Mouse (Mus musculus) kidney, adult 8-10 months (tissue): ENCODE results near the gene Cul5.

Experiments used
- DNase-seq, 2 experiments: peaks; one replicate each; pipeline ENCODE4 v3.0.0; 2022

Gene Cul5

GRCm38 (mm10) chr9:53669680-53670219, at the start of gene Cul5:
Gene Cul5, minus strand, starts transcription at chr9:53670014.
- peak; percentile 43 to 72 for DNase-seq

- DNase-seq = peak; percentile 35 to 68
These were observed 36.3 kb upstream of the Cul5 start, which contains the start of gene Rab39 for GRCm38 (mm10) chr9:53705992-53706696. Gene Rab39, minus strand, starts transcription at chr9:53706232.

GRCm38 (mm10) chr9:53705491-53705991, 35.7 kb upstream of the Cul5 start:
- DNase-seq = no peak

- no peak for DNase-seq
These were observed 33.2 kb upstream of the Cul5 start for GRCm38 (mm10) chr9:53702991-53703390.

DNA sequence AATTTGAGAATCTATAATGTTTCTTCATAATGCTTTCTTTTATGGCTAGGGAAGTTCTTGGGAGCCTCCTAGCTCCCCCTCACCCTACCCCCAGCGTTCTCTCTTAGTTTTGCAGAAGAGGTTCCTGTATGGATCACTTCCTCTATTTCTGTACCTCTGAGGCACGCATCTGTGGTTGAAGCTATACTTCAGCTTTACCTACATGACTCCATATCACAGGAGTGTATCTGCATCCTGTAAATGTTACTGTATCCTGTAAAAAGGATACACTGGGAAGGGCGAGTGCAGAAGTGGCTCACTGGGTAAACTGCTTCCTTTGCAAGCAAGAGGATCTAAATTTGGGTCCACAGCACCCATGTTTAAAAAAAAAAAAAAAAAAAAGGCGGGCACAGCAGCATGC, 30.7 kb upstream of the Cul5 start:
- no peak for DNase-seq

DNA sequence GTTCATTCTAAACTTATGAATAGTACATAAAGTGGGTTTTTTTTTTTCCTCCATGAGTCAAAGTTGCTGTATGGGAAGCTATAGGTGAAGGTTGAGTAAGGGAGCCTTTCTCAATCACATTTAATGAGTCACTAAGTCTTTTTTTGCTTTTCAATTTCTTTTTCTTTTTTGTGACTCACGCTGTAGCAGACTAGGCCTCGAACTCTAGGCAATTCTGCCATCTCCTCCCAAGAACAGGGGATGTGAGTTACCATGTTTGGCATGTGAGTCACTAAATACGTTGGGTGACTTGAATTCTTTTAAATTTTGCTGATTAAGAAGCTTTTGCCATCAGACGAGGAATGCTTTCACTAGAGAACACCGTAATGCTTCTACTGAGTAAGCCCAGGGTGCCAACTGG, 26.0 kb upstream of the Cul5 start:
- DNase-seq = no peak

GRCm38 (mm10) chr9:53693718-53694117, 23.9 kb upstream of the Cul5 start:
- DNase-seq = no peak

GRCm38 (mm10) chr9:53691745-53692670, 22.2 kb upstream of the Cul5 start:
- DNase-seq = no peak

DNA sequence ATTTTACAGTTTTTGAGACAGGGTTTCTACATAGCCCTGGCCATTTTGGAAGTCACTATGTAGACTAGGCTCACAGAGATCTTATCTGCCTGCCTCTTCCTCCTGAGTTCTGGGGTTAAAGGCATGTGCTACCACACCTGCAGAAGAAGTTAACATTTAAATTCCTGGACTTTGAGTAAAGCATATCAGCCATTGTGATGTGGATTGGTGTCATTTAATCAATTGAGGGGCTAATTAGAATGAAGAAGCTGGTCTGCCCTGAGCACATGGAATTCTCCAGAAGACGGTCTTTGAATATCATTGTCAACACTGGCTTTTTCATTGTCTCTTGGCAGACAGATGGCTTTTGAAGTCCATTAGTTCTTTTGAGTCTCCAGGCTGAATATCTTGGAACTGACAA, 11.0 kb upstream of the Cul5 start:
- no peak for DNase-seq

DNA sequence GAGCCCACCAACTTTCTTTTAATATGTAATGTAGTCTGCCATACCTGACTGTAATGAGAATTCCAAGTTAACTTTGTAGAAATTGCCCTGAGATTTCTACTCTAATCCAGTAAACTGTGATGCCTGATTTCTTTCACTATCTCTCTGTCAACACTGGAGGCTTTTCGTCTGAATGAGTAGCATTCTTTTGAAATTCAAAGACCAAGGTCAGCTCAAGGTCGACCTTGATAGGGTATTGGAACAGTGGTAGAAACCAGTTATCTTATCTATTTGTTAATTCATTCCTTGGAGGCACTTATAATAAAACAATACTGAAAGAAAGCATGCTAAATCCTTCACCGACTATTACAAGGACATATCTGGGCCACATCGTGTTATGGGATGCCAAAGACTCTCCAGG, 7.1 kb upstream of the Cul5 start:
- DNase-seq = no peak

DNA sequence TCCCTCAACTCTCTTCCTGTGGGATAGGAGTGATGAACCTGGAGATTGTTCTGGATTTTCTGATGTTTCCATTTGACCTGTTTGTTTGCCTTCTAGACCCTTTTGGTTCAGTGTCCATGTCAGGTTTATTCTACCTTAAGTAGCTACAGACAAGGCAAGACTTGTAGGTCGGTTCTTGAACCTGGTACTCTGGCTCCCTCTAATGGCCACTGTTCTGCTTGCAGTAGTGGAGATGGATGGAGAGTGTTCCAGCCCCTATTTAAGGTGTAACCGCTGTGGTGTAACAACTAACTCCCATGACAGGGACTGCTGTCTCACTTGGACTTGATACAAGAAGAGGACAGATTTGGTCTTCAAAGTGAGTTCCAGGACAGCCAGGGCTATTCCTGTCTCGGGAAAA, 3.8 kb upstream of the Cul5 start:
- peak; percentile 70 to 90 for DNase-seq

DNA sequence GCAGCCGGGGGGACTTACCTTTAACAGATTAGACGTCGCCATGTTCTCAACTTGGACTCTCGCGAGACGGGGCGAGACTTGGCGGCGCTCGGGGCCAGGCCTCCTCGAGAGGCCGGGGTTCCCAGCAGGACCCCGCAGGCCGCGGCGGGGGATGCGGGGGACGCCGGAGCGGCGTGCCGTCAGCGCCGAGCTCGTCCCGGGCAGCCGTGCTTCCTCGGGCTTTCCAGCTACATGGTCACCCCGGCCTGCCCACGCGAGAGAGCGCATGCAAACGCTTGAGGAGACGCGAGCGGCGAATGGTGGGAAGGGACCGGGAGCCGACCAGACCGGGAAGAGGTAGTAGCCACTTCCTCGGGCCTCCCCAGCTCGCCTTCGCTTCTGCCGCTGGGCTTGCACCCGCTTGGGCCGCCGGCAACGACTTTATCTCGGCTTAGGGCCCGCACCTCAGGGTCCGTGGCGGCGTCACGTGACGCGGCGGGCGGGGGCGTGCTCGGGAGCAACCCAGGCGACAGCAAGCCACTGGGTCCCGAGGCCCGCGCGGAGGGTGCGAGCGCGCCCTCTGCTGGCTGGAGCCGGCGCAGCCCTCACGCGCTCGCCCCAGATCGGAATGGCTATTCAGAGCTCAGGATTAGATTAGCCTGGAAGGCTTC, 2.7 kb downstream of the Cul5 start:
- peak; percentile 91 to 94 for DNase-seq

GRCm38 (mm10) chr9:53666665-53667019, 3.2 kb downstream of the Cul5 start:
- peak; percentile 10 to 12 for DNase-seq

DNA sequence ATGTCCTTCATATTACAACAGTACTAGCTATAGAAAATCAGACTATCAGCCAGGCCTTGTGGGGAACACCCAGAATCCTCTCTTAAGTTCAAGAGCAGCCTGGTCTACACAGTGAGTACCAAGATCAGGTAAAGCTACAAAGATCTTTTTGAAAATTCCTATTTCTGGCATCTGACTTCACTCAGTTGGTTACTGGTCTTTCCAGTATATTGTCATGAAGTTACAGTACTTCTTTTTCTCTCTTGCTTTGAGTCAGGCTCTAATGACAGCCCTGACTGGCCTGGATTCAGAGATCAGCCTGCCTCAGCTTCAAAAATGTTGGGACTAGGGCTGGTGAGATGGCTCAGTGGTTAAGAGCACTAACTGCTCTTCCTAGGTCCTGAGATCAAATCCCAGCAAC, 4.4 kb downstream of the Cul5 start:
- no peak for DNase-seq

DNA sequence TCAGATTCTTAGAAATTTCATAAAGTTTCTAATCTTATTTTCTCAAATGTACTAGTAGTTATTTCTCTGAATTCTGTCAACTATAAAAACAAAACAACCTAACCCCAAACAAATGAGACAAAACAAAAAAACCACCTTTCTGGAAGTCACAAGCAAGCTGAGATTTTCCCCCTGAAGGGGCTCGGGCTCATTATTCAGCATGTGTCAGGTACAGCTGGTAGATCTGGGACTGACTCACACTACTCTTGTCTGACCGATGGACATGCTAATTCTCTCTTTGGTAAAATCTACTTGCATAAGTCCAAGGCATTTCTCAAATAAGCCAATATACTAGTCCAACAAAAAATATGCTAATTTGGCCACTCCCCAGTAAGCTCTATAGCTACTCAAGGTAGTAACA, 5.0 kb downstream of the Cul5 start:
- DNase-seq = no peak

GRCm38 (mm10) chr9:53634796-53635195, 35.0 kb downstream of the Cul5 start:
- DNase-seq = no peak

- no peak for DNase-seq
These were observed 54.6 kb downstream of the Cul5 start for GRCm38 (mm10) chr9:53615246-53615645.

DNA sequence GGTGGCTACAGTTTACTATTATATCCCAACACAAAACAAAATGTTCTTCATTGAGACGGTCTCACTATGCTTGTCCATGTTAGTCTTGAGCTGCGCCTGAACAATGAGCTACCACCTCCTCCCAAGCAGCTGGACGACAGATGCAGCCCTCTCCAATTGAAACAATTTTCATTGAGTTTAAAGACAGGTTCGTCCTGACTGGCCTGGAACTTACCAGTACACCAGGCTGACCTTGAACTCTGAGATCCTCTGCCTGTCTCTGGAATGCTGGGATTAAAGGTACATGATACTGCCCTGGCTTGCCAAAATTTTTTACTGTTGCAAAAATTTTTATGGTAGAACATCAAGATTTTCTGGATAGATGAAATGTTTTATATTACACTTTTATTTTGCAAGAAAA, 55.5 kb downstream of the Cul5 start:
- DNase-seq = no peak

DNA sequence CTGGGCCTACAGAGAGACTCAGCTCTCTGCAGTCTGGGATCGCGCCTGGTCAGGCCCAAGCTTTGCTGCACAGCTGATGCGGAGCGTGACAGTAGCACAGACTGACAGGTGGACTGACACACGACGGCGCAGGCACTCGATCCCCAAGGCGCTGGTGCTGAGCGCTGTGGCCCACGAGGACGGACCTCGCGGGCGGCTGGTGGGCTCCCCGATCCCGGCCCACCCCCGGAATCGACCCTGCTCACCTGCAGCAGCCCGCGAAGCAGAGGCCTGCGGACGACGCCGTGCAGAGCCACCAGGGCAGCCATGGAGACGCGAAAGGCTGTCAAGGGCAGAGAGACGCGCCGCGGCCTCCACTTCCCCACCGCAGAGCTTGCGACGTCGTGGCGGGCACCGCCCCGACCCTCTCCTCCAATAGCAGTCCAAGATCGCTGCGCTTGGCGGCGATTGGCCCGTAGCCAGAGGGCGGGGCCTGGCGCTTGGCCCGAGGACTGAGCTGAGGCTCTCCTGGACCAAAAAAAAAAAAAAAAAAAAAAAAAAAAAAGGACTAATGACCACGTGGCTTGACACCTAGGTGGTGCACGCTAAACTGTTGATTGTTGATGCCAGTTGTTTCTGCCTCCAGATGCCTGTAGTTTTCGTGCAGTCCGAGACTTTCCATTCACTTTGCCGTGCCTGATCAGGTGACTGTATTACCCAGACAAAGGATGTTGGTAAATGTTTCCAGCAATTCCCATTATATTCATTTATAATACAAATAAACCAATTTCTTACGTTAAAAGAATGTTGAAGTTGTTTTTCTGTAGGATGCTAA, 59.6 kb downstream of the Cul5 start, which contains the start of gene Acat1:
Acat1 (minus strand) TSS at position 415 of the 814 bp plus-strand sequence.
- DNase-seq = peak; percentile 97 to 98

DNA sequence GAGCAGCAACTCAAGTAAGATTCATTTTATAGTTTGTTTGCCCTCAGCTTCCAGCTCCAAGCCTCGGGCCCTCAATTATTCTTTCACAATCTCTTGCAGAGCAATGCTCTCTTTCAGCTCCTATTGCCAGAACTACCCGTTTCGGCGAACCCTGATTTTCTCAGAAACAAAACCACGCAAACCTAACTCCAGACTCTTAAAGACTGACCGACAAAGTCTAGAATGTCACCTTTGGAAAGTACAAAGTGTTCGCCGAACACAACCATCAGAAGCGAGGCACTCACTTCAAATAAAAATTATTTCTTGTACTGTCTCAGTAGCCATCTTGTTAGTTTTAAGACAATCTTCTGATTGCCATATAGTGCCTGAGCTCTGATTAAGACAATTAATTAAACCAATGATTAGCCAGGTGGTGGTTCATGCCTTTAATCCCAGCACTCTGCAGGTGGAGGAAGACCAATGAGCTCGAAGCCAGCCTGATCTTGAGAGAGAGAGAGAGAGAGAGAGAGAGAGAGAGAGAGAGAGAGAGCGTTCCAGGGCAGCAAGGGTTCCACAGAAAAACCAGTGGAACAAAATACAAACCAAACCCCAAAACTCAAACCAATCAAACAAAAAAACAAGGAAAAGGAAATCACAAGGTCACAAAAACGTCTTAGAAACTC, 60.4 kb downstream of the Cul5 start:
- peak in 1 of 2 experiments; percentile 16 for DNase-seq

DNA sequence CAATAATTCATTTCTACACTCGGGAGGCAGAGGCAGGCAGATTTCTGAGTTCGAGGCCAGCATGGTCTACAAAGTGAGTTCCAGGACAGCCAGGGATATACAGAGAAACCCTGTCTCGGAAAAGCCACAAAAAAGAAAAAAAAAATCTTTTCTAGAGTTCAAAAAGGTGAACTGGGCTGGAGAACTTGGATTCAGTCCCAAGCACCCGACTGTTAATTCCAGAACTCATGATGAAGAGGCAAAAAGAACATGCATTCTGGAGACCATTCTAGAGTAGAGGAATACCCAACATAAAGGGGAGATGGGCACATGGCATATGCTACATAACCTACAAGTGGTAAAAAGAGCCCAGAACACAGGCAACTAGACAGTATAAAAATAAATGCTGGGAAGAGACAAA, 62.0 kb downstream of the Cul5 start:
- no peak for DNase-seq

DNA sequence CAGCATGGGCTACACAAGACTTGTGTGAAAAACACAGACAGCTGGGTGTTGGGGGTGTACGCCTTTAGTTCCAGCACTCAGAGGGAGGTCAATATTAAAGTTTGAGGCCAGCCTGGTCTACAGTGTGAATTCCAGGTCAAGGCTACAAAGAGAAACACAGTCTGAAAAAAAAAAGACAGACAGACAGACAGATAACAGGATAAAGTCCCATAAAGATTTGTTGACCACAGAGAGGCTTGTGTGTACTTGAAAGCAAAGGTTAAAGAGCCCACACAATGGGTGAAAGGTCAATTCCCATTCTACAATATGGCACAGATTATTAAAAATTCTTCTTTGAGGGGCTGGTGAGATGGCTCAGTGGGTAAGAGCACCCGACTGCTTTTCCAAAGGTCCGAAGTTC, 62.6 kb downstream of the Cul5 start:
- DNase-seq = no peak
